Mouse (Mus musculus): Measurements from ENCODE around the gene Stt3b. TPM values are rescaled to one million over a fixed set of nuclear protein-coding genes. Genes with fewer than 3 reads are reported as not detected.
A peak's percentile ranks its signal among the peaks of the same experiment; 100 is the strongest.

The Stt3b gene
- polyA plus RNA-seq, 1 experiment from 2014 or later = 134 TPM

DNA sequence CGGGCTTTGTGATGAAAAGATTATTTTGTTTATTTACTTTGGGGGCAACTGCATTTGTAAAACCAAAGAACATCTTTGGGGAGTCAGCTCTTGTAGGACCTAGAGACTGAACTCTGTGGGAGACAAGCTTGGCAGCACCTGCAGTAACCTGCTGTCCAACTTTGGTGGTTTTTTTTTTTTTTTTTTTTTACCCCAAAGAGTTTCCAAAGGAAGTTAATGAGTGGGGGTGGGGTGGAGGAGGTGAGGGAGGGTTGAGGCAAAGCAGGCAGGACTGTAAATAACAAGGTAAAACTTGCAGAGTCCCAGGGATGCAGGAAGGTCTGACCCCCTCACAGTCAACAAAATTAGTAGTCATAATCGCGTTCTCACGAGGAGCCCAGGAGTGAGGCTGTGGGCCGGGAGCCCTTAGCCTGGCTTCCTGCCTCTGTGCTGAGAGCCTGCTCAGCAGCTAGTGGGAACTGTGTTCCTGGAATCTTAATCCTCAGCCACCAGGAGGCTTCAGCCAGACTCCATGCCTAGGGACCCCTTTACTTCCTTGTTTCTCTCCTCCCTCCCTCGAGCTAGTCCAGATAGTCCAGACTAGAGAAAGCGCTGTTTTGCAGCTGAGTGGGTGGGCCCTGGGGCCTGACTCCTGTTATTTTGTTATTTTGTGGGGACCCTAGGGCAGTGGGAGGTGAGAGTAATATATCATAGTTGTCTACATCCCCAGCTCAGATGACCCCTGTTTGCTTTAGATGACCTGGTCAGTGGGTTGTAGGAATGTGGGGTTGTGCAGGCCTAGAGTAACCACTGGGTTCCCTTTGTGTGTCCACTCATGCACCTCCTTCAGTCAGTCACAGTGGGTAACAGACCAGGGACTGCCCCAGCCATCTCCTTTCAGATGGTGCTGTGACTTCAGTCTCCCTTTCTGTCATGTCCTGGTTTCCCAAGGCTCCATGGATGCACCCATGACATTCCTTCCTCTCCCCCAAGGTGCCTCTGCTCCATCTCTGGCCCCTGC is 95.3 kb downstream of the Stt3b start:
- ATAC-seq (peak; percentile 63), DNase-seq (ENCODE audit: low read depth, low spot score) (no peak)
- in situ Hi-C loops (cut with MboI; ENCODE audit: low pct_unique_long_range_greater_than_20kb) = no loop called here
- TF ChIP-seq CTCF (IDR thresholded peaks at IDR 0.05) = no peak
- no peaks in the 10 kb centered on the region for H3K27me3 ChIP-seq
- POLR2A ChIA-PET = no interaction called here
- CTCF ChIA-PET = interaction anchor here (1.4 kb wide), 1 partner anchor 79 kb away, joined by 3 read pairs; no protein-coding TSS in a partner anchor

DNA sequence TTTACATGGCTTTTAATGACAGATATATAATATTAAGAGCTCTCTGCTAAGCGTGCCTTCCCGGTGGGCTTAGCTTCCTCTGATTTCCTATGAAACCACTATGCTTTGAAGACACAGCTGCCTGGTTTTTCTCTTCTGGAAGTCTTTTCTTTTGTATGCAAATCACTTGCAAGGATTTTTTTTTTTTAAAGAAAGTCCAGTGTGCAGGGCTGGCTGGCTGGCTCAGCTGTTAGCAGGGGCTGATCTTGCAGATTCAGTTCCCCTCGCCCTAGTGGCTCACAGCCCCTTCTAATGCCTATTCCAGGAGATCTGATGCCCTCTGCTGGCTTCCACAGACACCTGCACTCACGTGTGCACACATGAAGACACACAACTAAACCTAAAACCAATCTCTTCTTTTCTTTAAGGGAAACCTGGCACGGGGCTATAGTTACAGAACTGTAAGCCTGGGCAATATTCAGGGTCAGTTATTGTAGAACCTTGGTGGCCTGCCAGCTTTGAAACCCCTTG is 96.4 kb downstream of the Stt3b start:
- no peaks in the 10 kb centered on the region for H3K27me3 ChIP-seq
- TF ChIP-seq CTCF (IDR thresholded peaks at IDR 0.05) = no peak
- POLR2A ChIA-PET = no interaction called here
- CTCF ChIA-PET = interaction anchor here (1.4 kb wide), 1 partner anchor 80 kb away, joined by 3 read pairs; no protein-coding TSS in a partner anchor
- ATAC-seq (no peak), DNase-seq (ENCODE audit: low read depth, low spot score) (no peak)
- in situ Hi-C loops (cut with MboI; ENCODE audit: low pct_unique_long_range_greater_than_20kb) = no loop called here

DNA sequence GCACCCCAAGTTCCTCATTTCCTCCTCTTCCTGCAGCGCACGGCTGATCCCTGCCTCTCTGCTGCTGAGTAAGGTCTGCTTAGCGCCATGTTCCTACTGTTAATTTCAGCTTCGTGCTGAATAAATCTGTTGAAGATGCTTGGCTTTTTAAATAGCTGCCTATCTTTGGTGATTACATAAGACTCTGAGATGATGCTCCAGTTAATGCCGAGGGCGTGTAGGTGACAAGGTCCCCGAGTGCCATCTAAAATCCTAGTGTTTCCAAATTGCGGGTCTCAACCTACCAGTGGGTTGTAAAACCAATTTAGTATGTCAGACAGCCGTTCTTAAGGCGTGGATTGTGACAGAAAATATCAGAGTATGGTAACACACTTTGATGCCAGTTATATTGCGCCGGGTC is 99.7 kb downstream of the Stt3b start:
- TF ChIP-seq CTCF (IDR thresholded peaks at IDR 0.05) = no peak
- POLR2A ChIA-PET = interaction anchor here (0.7 kb wide), 1 partner anchor 9 kb away, joined by 3 read pairs; no protein-coding TSS in a partner anchor
- no peaks in the 10 kb centered on the region for H3K27me3 ChIP-seq
- CTCF ChIA-PET = no interaction called here
- DNase-seq (ENCODE audit: low read depth, low spot score) (no peak), ATAC-seq (no peak)
- in situ Hi-C loops (cut with MboI; ENCODE audit: low pct_unique_long_range_greater_than_20kb) = no loop called here

DNA sequence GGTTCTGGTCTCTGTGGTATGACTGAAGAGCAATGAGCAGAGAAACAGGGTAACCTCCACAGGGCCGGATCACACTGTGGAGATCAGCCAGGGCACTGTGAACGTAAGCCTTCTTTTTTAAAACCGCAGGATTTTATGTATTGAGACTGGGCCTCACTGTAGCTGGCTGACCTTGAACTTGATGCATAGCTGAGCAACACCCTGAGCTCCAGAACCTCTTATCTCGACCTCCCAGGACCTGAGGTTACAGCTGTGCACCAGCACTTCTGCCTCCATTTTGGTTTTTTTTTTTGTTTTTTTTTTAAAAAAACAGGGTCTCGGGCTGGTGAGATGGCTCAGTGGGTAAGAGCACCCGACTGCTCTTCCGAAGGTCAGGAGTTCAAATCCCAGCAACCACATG is 100.5 kb downstream of the Stt3b start:
- POLR2A ChIA-PET = no interaction called here
- H3K27me3 ChIP-seq = no peaks in the 10 kb centered on the region
- TF ChIP-seq CTCF (IDR thresholded peaks at IDR 0.05) = no peak
- ATAC-seq (no peak), DNase-seq (ENCODE audit: low read depth, low spot score) (no peak)
- in situ Hi-C loops (cut with MboI; ENCODE audit: low pct_unique_long_range_greater_than_20kb) = no loop called here
- CTCF ChIA-PET = no interaction called here

DNA sequence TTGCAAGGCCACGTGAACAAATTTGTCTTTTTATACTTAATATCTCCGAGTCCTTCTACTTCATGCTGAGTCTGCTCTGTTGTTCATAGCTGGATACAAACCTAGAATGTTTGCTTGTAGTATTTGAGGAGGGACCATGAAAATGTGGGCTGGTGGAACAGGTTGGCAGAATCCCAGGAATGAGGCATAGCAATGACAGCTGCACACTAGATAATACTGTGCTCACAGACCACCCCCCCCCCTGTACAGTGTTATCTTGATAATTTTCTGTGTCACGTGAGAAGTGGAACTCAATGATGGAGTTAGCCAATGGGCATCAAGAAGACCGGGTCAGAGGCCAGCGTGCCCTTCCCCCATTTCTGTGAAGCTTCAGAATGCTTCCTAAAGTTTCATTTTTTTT is 104.0 kb downstream of the Stt3b start:
- no peaks in the 10 kb centered on the region for H3K27me3 ChIP-seq
- DNase-seq (ENCODE audit: low read depth, low spot score) = no peak
- in situ Hi-C loops (cut with MboI; ENCODE audit: low pct_unique_long_range_greater_than_20kb) = no loop called here
- ChIA-PET POLR2A (interaction anchor here (0.6 kb wide), 1 partner anchor 50 kb away, joined by 3 read pairs; no protein-coding TSS in a partner anchor), CTCF (no interaction called here)
- ATAC-seq = no peak
- no peak for TF ChIP-seq CTCF (IDR thresholded peaks at IDR 0.05)

DNA sequence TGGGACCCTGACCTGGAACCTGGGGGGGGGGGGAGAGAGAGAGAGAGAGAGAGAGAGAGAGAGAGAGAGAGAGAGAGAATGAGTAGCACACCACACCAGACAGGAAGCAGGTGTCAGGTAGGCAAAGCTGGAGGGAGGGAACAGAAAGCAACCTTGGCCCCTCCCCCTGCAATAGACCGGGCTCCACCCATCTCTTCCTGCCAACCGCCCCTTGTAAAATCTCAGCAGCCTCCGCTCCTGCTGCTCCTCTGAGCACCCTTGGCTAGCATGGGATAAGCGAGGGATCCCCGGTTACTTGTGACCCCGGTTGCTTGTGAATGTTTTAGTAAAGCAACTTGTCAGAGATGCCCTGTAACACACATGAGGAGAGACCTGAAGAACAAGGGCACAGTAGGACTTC is 104.7 kb downstream of the Stt3b start:
- no peak for ATAC-seq
- DNase-seq (ENCODE audit: low read depth, low spot score) = no peak
- in situ Hi-C loops (cut with MboI; ENCODE audit: low pct_unique_long_range_greater_than_20kb) = no loop called here

DNA sequence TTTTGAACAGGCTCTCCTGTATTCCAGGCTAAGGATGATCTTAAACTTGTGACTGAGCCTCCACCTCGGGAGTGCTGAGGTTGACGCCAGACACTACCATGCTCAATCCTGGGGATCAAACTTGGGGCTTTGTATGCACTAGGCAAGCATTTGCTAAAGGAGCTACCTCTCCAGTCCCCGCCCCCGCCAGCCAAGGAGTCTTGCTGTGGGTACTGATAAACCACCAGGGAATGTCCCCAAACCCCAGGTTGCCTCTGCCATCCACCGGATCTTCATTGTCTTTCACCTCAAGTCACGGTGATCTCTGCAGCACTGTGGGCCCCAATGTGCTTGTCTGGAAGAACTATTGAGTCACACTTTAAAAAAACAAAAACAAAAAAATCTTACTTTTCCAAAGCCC is 107.1 kb downstream of the Stt3b start:
- CTCF ChIA-PET = no interaction called here
- no peak for TF ChIP-seq CTCF (IDR thresholded peaks at IDR 0.05)
- DNase-seq (ENCODE audit: low read depth, low spot score) = no peak
- ATAC-seq = no peak
- H3K27me3 ChIP-seq = no peaks in the 10 kb centered on the region
- in situ Hi-C loops (cut with MboI; ENCODE audit: low pct_unique_long_range_greater_than_20kb) = no loop called here
- POLR2A ChIA-PET = no interaction called here

More for the DNA sequence above, 104.7 kb downstream of the Stt3b start:
- ChIA-PET POLR2A (no interaction called here), CTCF (no interaction called here)
- TF ChIP-seq CTCF (IDR thresholded peaks at IDR 0.05) = no peak
- no peaks in the 10 kb centered on the region for H3K27me3 ChIP-seq

DNA sequence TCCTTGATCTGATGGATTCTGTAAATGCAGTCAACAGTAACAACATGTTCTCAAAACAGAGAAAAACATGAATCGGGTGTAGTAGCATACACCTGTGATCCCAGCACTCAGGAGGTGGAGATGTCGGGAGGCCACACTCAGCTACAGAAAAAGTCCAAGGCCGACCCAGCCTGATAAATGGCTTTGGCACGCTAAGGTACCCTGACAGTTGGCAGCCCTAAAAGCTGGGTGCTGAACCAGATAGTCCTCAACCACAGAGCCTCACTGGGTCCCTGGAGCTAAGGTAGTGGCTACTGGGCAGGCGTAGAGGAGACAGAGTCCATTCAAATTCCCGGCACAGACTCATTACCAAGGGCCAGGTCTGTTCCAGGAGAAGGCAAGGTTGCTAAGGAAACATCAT is 109.0 kb downstream of the Stt3b start:
- no peaks in the 10 kb centered on the region for H3K27me3 ChIP-seq
- DNase-seq (ENCODE audit: low read depth, low spot score) (no peak), ATAC-seq (no peak)
- ChIA-PET CTCF (no interaction called here), POLR2A (no interaction called here)
- in situ Hi-C loops (cut with MboI; ENCODE audit: low pct_unique_long_range_greater_than_20kb) = no loop called here
- TF ChIP-seq CTCF (IDR thresholded peaks at IDR 0.05) = no peak

DNA sequence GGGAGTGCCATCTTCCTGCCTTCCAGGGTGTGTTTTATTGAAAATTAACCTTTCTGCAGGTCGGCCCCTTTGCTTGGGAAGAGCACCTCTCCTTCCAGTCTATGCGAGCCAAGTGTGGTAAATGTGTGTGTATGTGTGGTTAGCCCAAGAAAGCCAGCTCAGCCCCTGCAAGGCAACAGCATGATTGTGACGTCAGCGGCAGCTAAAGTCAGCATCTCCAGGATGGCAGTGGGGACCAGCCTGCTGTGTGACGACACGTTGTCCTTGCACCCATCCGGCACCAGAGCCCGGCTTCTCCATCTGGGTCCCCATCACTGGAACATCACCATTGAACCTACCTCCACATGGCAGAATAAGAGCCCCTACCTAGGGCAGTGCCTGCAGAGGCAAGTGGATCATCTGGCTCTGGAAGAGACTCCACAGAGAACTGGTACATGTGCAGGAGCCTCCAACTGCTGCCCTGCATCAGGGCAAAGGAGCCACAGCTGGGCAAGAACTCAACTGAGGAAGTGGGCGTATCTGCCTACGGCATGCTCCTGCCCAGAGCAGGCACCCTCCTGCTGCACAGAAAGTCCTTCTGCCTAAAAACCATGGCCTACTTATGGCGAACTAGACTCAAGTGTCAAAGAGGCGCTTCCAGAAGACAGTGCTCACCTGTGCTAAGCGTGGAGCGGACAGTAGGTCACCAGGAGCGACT is 109.9 kb downstream of the Stt3b start:
- no peak for ATAC-seq
- no peaks in the 10 kb centered on the region for H3K27me3 ChIP-seq
- in situ Hi-C loops (cut with MboI; ENCODE audit: low pct_unique_long_range_greater_than_20kb) = no loop called here
- no peak for DNase-seq (ENCODE audit: low read depth, low spot score)
- POLR2A ChIA-PET = no interaction called here
- TF ChIP-seq CTCF (IDR thresholded peaks at IDR 0.05) = no peak
- CTCF ChIA-PET = no interaction called here

DNA sequence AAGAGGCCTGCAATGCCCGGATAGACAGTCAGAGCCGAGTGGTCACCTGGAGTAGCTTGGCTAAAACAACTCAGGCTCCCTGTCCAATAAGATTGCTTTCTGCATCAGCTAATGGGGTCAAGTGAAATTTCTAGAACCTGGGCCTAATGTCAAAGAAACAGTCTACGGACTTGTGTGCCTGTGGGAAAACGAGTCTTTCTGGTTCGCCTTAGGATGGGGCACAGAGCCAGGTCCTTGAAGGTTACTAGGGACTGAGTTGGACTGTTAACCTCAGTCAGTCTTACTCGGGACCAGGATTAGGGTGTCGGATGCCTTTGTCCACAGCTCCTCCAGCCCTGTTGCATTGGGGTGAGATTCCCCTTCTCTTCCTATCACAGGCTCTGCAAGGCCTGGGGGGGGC is 113.1 kb downstream of the Stt3b start:
- TF ChIP-seq CTCF (IDR thresholded peaks at IDR 0.05) = no peak
- CTCF ChIA-PET = no interaction called here
- no peak for DNase-seq (ENCODE audit: low read depth, low spot score)
- H3K27me3 ChIP-seq = no peaks in the 10 kb centered on the region
- POLR2A ChIA-PET = no interaction called here
- ATAC-seq = no peak
- in situ Hi-C loops (cut with MboI; ENCODE audit: low pct_unique_long_range_greater_than_20kb) = no loop called here

DNA sequence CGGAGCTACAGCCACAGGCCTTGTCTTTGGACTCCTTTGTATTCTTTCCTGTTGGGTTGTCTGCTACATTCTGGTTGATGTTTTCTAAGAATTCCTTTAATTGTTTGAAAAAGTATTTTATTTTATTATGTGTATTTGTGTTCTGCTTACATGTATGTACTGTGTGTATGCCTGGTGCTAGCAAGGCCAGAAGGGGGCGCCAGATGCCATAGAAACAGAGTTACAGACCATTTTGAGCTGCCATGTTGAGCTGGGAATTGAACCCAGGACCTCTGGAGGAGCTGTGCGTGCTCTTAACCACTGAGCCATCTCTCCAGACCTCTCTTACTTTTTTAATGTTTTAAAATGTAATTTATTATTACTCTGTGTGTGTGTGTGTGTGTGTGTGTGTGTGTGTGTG is 117.3 kb downstream of the Stt3b start:
- POLR2A ChIA-PET = no interaction called here
- no peaks in the 10 kb centered on the region for H3K27me3 ChIP-seq
- ATAC-seq = no peak
- no peak for TF ChIP-seq CTCF (IDR thresholded peaks at IDR 0.05)
- in situ Hi-C loops (cut with MboI; ENCODE audit: low pct_unique_long_range_greater_than_20kb) = no loop called here
- CTCF ChIA-PET = interaction anchor here (1.4 to 1.5 kb wide), 2 partner anchors 16 to 19 kb away, joined by 4 to 5 read pairs; no protein-coding TSS in a partner anchor
- no peak for DNase-seq (ENCODE audit: low read depth, low spot score)

Measured in Patski (cell line).